Mouse (Mus musculus): Measurements from ENCODE around the gene Hes5. TPM values are rescaled to one million over a fixed set of nuclear protein-coding genes. Genes with fewer than 3 reads are reported as not detected.

The Hes5 gene
- polyA plus RNA-seq, 1 experiment from 2014 or later = 0.94 TPM

GRCm38 (mm10) chr4:154944121-154944590, 16.6 kb upstream of the Hes5 start:
- peaks cover 15% of the 10 kb centered on the region; the same call in 1 of the 2 replicates for H3K4me1 ChIP-seq
- no peak overlapping the region for H3K4me3 ChIP-seq
- WGBS = 20% methylated on average over 2 of the region's 2 CpGs
- no peaks in the 10 kb centered on the region for H3K9me3 ChIP-seq
- no peak overlapping the region for H3K27ac ChIP-seq
- H3K36me3 ChIP-seq = no peaks in the 10 kb centered on the region
- no peak overlapping the region for H3K4me2 ChIP-seq (replicated peaks)
- peaks cover 12% of the 10 kb centered on the region for H3K27me3 ChIP-seq
- no peak overlapping the region for H3K9ac ChIP-seq
- ATAC-seq (ENCODE audit: low FRiP score, low read depth) = peak; percentile 48; the same call in 1 of the 2 replicates

- H3K4me3 ChIP-seq = peak overlapping the region; percentile 35
- H3K9me3 ChIP-seq = no peaks in the 10 kb centered on the region
- peak; percentile 88 for ATAC-seq (ENCODE audit: low FRiP score, low read depth)
- H3K9ac ChIP-seq = 0 out of 2 replicates have a peak overlapping the region, but pooled peaks have one; percentile 26
- peaks cover 33% of the 10 kb centered on the region for H3K27me3 ChIP-seq
- no peak overlapping the region for H3K27ac ChIP-seq
- no peaks in the 10 kb centered on the region for H3K36me3 ChIP-seq
- peak overlapping the region; percentile 66 for H3K4me2 ChIP-seq (replicated peaks)
- 3% methylated on average over 8 of the region's 8 CpGs for WGBS
- H3K4me1 ChIP-seq = peaks cover 15% of the 10 kb centered on the region; the same call in 1 of the 2 replicates
Measured at GRCm38 (mm10) chr4:154946319-154946718, 14.4 kb upstream of the Hes5 start.

DNA sequence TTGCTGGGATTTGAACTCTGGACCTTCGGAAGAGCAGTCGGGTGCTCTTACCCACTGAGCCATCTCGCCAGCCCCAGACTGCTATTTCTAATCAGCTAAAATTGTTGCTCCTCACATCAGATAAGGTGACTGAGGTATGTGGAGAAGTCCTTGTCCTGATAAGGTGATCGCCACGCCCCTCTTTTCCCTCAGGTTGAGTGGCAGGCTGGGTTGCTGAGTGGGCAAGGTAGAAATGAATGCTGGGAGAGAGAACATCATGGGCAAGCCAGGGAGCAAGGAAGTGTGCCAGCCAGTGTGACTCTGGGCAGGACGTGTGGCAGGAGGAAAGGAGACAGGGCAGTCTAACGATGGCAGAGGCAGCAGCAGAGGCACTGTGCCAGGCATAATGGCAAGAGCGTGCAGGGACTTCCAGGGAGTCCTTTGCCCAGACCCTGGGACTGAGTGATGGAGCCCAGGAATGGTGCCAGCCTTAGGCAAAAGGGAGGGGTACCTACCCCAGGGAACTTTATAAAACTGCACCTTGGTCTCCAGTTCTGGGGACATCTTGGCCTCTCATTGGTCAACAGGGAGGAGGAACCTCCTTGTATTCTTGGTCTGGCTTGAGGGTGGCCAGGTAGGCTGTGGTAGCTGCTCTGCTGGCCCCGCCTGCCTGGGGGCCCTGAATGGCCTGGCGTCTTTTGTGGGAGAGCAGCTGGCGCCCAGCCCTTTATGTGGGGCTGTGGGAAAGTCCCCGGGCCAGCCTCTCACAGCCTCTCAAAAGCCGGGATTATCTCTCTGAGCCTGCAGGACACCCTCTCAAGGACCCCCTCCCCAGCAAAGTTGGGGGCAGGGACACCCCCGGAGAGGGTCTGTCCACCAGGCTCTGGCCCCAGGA, 12.4 kb upstream of the Hes5 start:
- Histone ChIP-seq H3K9ac (no peak overlapping the region), H3K36me3 (no peaks in the 10 kb centered on the region), H3K27ac (no peak overlapping the region), H3K4me1 (peaks cover 23% of the 10 kb centered on the region), H3K4me3 (no peak overlapping the region), H3K9me3 (no peaks in the 10 kb centered on the region), H3K4me2 (replicated peaks) (no peak overlapping the region), H3K27me3 (peaks cover 52% of the 10 kb centered on the region)
- 53% methylated on average over 14 of the region's 14 CpGs for WGBS
- no peak for ATAC-seq (ENCODE audit: low FRiP score, low read depth)

- Histone ChIP-seq H3K4me3 (no peak overlapping the region), H3K27ac (no peak overlapping the region), H3K9ac (no peak overlapping the region), H3K4me2 (replicated peaks) (peak overlapping the region; percentile 32; the same call in 1 of the 2 replicates), H3K9me3 (no peaks in the 10 kb centered on the region), H3K4me1 (peaks cover 23% of the 10 kb centered on the region), H3K27me3 (peaks cover 60% of the 10 kb centered on the region), H3K36me3 (no peaks in the 10 kb centered on the region)
- ATAC-seq (ENCODE audit: low FRiP score, low read depth) = no peak
- WGBS = 75% methylated on average over 6 of the region's 6 CpGs
Measured at GRCm38 (mm10) chr4:154948940-154949588, 11.7 kb upstream of the Hes5 start.

DNA sequence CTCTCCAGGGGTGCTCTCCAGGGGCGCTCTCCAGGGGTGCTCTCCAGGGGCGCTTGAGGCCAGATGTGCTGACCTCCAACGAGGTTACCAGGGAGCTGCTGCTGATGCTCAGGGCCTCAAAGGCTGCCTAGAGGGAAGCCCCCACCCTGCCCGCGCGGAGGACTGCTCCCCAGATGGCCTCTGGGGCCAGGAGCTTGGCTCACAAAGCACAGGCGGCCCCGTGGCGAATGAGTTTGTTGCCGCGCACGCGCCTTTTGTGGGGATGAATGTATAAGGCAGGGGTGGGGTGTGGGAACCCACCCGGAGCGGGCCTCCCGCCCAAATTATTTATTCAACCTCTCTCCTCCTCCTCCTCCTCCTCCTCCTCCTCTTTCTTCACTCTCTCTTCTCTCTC, 11.1 kb upstream of the Hes5 start:
- H3K9me3 ChIP-seq = no peaks in the 10 kb centered on the region
- peak overlapping the region; percentile 32; the same call in 1 of the 2 replicates for H3K4me2 ChIP-seq (replicated peaks)
- H3K9ac ChIP-seq = peak overlapping the region; percentile 19; the same call in 1 of the 2 replicates
- H3K27me3 ChIP-seq = peaks cover 65% of the 10 kb centered on the region
- ATAC-seq (ENCODE audit: low FRiP score, low read depth) = no peak
- 17% methylated on average over 16 of the region's 16 CpGs for WGBS
- no peak overlapping the region for H3K4me3 ChIP-seq
- H3K36me3 ChIP-seq = no peaks in the 10 kb centered on the region
- peaks cover 23% of the 10 kb centered on the region for H3K4me1 ChIP-seq
- no peak overlapping the region for H3K27ac ChIP-seq

- H3K9ac ChIP-seq = peak overlapping the region; percentile 31; the same call in 1 of the 2 replicates
- 2% methylated on average over 26 of the region's 26 CpGs for WGBS
Measured at GRCm38 (mm10) chr4:154952461-154953241, 8.1 kb upstream of the Hes5 start.

GRCm38 (mm10) chr4:154956604-154957003, 4.1 kb upstream of the Hes5 start:
- no peak for ATAC-seq (ENCODE audit: low FRiP score, low read depth)
- 45% methylated on average over 9 of the region's 9 CpGs for WGBS
- Histone ChIP-seq H3K9me3 (no peaks in the 10 kb centered on the region), H3K9ac (no peak overlapping the region), H3K4me2 (replicated peaks) (no peak overlapping the region), H3K27me3 (peaks cover 95% of the 10 kb centered on the region), H3K27ac (no peak overlapping the region), H3K36me3 (no peaks in the 10 kb centered on the region), H3K4me3 (no peak overlapping the region), H3K4me1 (peaks cover 46% of the 10 kb centered on the region)

More at GRCm38 (mm10) chr4:154952461-154953241, 8.1 kb upstream of the Hes5 start:
- no peak for ATAC-seq (ENCODE audit: low FRiP score, low read depth)
- H3K4me2 ChIP-seq (replicated peaks) = 0 out of 2 replicates have a peak overlapping the region, but pooled peaks have one; percentile 9
- no peak overlapping the region for H3K4me3 ChIP-seq
- H3K4me1 ChIP-seq = peaks cover 17% of the 10 kb centered on the region
- peaks cover 91% of the 10 kb centered on the region for H3K27me3 ChIP-seq
- H3K36me3 ChIP-seq = no peaks in the 10 kb centered on the region
- H3K9me3 ChIP-seq = no peaks in the 10 kb centered on the region
- no peak overlapping the region for H3K27ac ChIP-seq

DNA sequence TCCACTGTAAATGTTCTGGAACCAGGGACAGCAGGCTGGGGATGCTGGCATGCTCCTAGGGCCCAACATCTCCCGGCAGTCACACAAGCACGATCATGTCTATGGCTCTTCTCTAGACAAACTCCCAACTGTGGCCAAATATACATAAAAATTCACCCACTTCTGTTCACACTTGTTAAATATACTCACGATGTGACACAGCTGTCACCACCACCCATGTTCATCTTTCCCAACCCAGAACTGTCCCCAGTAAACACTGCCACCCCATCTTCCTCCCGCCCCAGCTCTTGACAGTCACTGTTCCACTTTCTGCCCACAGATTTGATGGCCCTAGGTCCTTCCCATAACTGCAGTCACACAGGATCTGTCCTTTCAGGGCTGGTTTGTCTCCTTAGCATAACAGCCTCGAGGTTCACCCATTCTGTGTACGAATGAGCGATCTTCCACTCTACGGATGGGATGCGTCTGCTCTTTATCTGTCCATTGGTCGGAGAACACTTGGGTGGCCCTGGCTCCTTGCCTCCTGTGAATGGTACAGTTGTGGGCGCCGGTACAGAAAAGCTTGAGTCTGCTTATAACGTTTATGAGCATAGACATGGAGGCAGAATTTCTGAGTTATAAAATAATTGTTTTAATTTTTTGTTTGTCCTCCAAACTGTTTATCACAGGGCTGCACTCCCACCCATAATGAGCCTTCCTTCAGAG, 3.3 kb upstream of the Hes5 start:
- WGBS = 56% methylated on average over 13 of the region's 13 CpGs
- H3K36me3 ChIP-seq = no peaks in the 10 kb centered on the region
- H3K4me1 ChIP-seq = peaks cover 54% of the 10 kb centered on the region
- no peak overlapping the region for H3K4me3 ChIP-seq
- H3K9me3 ChIP-seq = no peaks in the 10 kb centered on the region
- peak overlapping the region; percentile 54 for H3K4me2 ChIP-seq (replicated peaks)
- H3K27me3 ChIP-seq = peaks cover 95% of the 10 kb centered on the region
- no peak for ATAC-seq (ENCODE audit: low FRiP score, low read depth)
- H3K9ac ChIP-seq = no peak overlapping the region
- H3K27ac ChIP-seq = no peak overlapping the region

- Histone ChIP-seq H3K27ac (no peak overlapping the region; the same call in 1 of the 2 replicates), H3K36me3 (no peaks in the 10 kb centered on the region), H3K27me3 (peaks cover 95% of the 10 kb centered on the region), H3K4me1 (peaks cover 54% of the 10 kb centered on the region), H3K9ac (peak overlapping the region; percentile 39), H3K4me2 (replicated peaks) (peak overlapping the region; percentile 54), H3K9me3 (no peaks in the 10 kb centered on the region), H3K4me3 (peak overlapping the region; percentile 20; the same call in 1 of the 2 replicates)
- ATAC-seq (ENCODE audit: low FRiP score, low read depth) = peak; percentile 71
- 1% methylated on average over 15 of the region's 15 CpGs for WGBS
Measured at GRCm38 (mm10) chr4:154958171-154958570, 2.6 kb upstream of the Hes5 start.

GRCm38 (mm10) chr4:154958621-154959020, 2.1 kb upstream of the Hes5 start:
- H3K4me3 ChIP-seq = peak overlapping the region; percentile 20; the same call in 1 of the 2 replicates
- no peak overlapping the region for H3K27ac ChIP-seq
- ATAC-seq (ENCODE audit: low FRiP score, low read depth) = no peak

More at GRCm38 (mm10) chr4:154958621-154959020, 2.1 kb upstream of the Hes5 start:
- WGBS = 18% methylated on average over 8 of the region's 8 CpGs
- Histone ChIP-seq H3K27me3 (peaks cover 94% of the 10 kb centered on the region), H3K4me1 (peaks cover 57% of the 10 kb centered on the region), H3K9me3 (no peaks in the 10 kb centered on the region), H3K4me2 (replicated peaks) (peak overlapping the region; percentile 54), H3K9ac (no peak overlapping the region), H3K36me3 (no peaks in the 10 kb centered on the region)
